Mouse (Mus musculus) brown adipose tissue, adult 24 weeks (tissue): Measurements from ENCODE around the gene Cyp2w1. TPM values are rescaled to one million over a fixed set of nuclear protein-coding genes. Genes with fewer than 3 reads are reported as not detected.

Experiments
- H3K27ac ChIP-seq: fragments of 200-500 bp; replicated peaks from 2 replicates; pipeline ENCODE4 v1.5.1; 2012; ENCODE audit warnings: low read depth, mild to moderate bottlenecking, low read length
- H3K4me1 ChIP-seq: fragments of 200-500 bp; 2 replicates; pipeline ENCODE4 v1.6.1; 2012; ENCODE audit warnings: low read length, mixed read lengths; ENCODE audit not compliant: control insufficient read depth, insufficient read depth, insufficient read length
- H3K4me3 ChIP-seq: fragments of 200-500 bp; 2 replicates; pipeline ENCODE4 v1.5.1; 2012; ENCODE audit warnings: low read depth, mild to moderate bottlenecking, low read length, moderate library complexity; ENCODE audit not compliant: insufficient read depth
- polyA plus RNA-seq: library from polyadenylated mRNA; stranded (reverse); fragments of >200 nt; gene quantifications from 2 replicates; pipeline ENCODE4 v1.2.4, GENCODE M21; 2012; ENCODE audit not compliant: missing spikeins, insufficient read depth, insufficient read length

The Cyp2w1 gene
- polyA plus RNA-seq, 1 experiment, result not detected

GRCm38 (mm10) chr5:139364911-139365571 lies 12.6 kb downstream of the Cyp2w1 start:
- peaks cover 12% of the 10 kb centered on the region for H3K4me1 ChIP-seq
- peak overlapping the region; percentile 88 for H3K27ac ChIP-seq
- H3K4me3 ChIP-seq, result 0 out of 2 replicates have a peak overlapping the region, but pooled peaks have one; percentile 8

GRCm38 (mm10) chr5:139365827-139366226 lies 13.4 kb downstream of the Cyp2w1 start:
- peak overlapping the region; percentile 64; the same call in 1 of the 2 replicates for H3K27ac ChIP-seq
- peaks cover 20% of the 10 kb centered on the region for H3K4me1 ChIP-seq

GRCm38 (mm10) chr5:139366484-139366883 lies 14.1 kb downstream of the Cyp2w1 start:
- peak overlapping the region; percentile 64 for H3K27ac ChIP-seq
- no peak overlapping the region for H3K4me3 ChIP-seq
- H3K4me1 ChIP-seq, result peaks cover 23% of the 10 kb centered on the region

More at GRCm38 (mm10) chr5:139365827-139366226, 13.4 kb downstream of the Cyp2w1 start:
- H3K4me3 ChIP-seq, result no peak overlapping the region

DNA sequence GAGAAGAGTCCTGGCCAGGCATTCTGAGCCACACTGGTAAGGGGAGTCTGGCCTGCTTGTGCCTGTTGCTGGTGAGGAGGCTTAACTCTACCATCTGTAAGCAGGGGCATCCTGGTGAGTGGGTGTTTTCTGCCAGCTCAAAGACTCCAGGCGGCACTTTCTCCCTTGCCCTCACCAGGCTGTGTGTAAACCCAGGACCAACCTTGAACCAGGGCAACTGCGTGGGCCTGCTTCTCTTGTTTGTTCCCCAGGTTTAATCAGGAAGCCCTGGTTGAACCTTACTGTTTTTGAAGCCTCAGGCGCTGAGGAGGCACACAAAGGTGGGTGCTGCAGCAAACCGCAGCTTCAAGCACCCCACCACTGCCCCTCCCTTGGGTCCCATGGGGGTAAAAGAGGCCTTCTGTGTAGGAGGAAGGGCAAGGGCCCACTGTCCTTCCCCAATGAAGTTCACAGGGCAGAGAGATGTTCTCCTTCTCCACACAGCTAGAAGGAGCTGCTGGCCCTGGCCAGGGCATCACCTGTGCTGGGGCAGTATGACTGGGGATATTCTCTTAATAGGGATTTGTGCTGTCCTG lies 15.6 kb downstream of the Cyp2w1 start:
- H3K4me3 ChIP-seq, result no peak overlapping the region
- H3K4me1 ChIP-seq, result peaks cover 28% of the 10 kb centered on the region
- H3K27ac ChIP-seq, result 0 out of 2 replicates have a peak overlapping the region, but pooled peaks have one; percentile 25

GRCm38 (mm10) chr5:139368638-139369320 lies 16.4 kb downstream of the Cyp2w1 start:
- Histone ChIP-seq H3K4me3 (no peak overlapping the region), H3K27ac (no peak overlapping the region), H3K4me1 (peaks cover 29% of the 10 kb centered on the region)

GRCm38 (mm10) chr5:139370336-139370735 lies 17.9 kb downstream of the Cyp2w1 start:
- Histone ChIP-seq H3K4me1 (peaks cover 28% of the 10 kb centered on the region), H3K27ac (peak overlapping the region; percentile 64), H3K4me3 (peak overlapping the region; percentile 74)

- H3K4me3 ChIP-seq, result peak overlapping the region; percentile 74
- H3K4me1 ChIP-seq, result peaks cover 27% of the 10 kb centered on the region
- peak overlapping the region; percentile 95 for H3K27ac ChIP-seq
Measured at GRCm38 (mm10) chr5:139371118-139371517, 18.7 kb downstream of the Cyp2w1 start.

- H3K27ac ChIP-seq, result peak overlapping the region; percentile 95
- H3K4me3 ChIP-seq, result peak overlapping the region; percentile 74
- H3K4me1 ChIP-seq, result peaks cover 34% of the 10 kb centered on the region
Measured at GRCm38 (mm10) chr5:139371631-139372401, 19.4 kb downstream of the Cyp2w1 start.

- Histone ChIP-seq H3K4me3 (no peak overlapping the region), H3K4me1 (peaks cover 41% of the 10 kb centered on the region), H3K27ac (peak overlapping the region; percentile 23)
Measured at GRCm38 (mm10) chr5:139373126-139373525, 20.7 kb downstream of the Cyp2w1 start.

DNA sequence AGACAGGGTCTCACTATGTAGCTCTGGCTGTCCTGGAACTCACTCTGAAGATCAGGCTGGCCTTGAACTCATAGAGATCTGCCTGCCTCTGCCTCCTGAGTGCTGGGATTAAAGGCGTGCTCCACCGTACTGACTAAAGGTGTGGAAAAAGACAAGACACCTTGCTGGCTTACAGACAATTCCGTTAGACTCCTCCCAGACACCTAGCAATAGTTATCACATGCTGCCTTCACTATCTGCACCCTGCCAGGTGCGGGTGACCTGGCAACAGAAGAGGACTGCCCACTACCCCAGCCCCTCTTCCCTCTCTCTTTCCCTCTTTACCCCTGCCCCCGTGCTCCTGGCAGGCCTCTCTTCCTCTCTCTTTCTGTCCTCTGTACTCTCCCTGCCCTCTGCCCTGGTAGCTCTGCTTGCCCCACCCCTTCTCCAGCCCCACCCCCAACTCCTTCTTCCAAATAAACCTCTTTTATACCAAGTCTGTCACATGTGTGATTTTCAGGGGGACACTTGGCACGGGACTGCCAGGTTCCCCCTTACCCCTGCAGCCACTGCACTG lies 21.6 kb downstream of the Cyp2w1 start:
- H3K4me3 ChIP-seq, result no peak overlapping the region
- peaks cover 50% of the 10 kb centered on the region for H3K4me1 ChIP-seq
- peak overlapping the region; percentile 40 for H3K27ac ChIP-seq

- H3K4me1 ChIP-seq, result peaks cover 58% of the 10 kb centered on the region
Measured at GRCm38 (mm10) chr5:139374841-139375240, 22.4 kb downstream of the Cyp2w1 start.

GRCm38 (mm10) chr5:139377468-139378270 lies 25.3 kb downstream of the Cyp2w1 start, which contains the start of gene Gpr146:
Gpr146 (plus strand) TSS chr5:139377697.
- Histone ChIP-seq H3K4me1 (peaks cover 50% of the 10 kb centered on the region), H3K4me3 (no peak within 1 kb of the TSS), H3K27ac (peak within 1 kb of the TSS; percentile 95)

More at GRCm38 (mm10) chr5:139374841-139375240, 22.4 kb downstream of the Cyp2w1 start:
- Histone ChIP-seq H3K4me3 (no peak overlapping the region), H3K27ac (no peak overlapping the region)

DNA sequence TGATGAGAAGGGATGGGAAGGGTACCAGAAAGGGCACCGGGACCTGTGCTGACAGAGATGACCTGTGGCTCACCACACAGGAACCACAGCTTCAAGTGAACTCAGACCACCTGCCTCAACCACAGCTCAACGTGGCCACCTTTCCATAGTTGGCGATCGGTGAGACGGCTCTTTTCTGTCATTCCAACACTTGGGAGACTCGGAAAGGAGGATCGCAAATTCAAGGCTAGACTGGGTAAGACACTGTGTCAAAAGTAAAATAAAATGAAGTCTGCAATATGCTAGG lies 25.8 kb downstream of the Cyp2w1 start:
- peaks cover 52% of the 10 kb centered on the region for H3K4me1 ChIP-seq
- peak overlapping the region; percentile 95 for H3K27ac ChIP-seq
- no peak overlapping the region for H3K4me3 ChIP-seq

DNA sequence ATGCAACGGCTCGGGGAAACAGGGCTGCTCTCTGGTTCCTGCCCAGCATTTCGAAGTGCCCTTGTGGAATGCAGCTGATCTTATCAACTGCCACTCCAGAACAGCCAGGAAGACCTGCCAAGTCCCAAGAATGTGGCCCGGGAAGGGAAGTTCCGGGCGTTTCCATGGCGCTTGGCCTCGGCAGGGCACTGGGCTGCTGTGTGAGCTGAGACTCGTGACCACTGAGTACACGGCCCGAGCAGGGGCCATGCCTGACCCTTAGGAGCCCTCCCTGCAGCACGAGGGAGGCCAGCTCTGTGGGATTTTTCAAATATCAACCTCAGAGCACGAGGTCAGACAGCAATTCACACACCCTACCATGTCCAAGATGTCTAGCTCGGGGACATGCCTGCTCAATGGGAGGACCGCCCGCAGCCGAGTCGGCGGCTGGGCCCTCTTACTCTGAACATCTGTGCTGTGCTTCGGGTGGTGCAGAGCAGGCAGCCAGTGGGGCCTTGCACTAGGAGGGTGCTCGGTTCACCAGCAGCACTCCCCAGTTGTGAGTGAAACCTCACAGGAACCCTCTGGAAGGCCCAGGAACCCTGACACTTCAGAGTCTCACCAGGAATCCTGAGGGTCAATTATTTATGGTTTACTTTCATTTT lies 26.7 kb downstream of the Cyp2w1 start:
- Histone ChIP-seq H3K4me1 (peaks cover 58% of the 10 kb centered on the region), H3K27ac (peak overlapping the region; percentile 95), H3K4me3 (no peak overlapping the region)
